Mouse (Mus musculus) c-Kit-positive CD71-negative TER-119-negative erythroid progenitor cells, embryonic 14.5 days (primary cell): Measurements from ENCODE around the gene Ppp1r21.

ENCODE experiments used
- DNase-seq: peaks from one replicate; pipeline ENCODE4 v3.0.0-alpha.2; 2013; ENCODE audit warnings: low read depth

Gene Ppp1r21

DNA sequence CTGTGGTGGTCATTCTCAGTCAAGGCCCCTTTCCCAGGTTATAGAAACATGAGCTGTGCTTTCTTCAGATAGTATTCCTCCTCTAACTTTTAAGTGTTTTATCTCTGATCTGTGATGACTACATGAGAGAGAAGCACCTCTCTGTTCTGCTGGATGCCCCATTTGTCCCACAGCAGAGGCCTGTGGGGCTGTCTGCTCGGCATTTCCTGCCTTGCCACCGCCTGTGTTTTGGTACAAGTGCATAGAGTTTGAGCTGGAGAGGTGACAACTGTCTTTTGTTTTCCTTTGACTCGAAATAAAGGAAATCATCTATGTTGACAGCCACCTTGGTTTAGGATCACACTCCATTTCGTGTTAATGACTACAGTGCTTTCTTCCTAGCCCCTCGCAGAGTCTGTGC, 44.9 kb downstream of the Ppp1r21 start:
- DNase-seq, result no peak

DNA sequence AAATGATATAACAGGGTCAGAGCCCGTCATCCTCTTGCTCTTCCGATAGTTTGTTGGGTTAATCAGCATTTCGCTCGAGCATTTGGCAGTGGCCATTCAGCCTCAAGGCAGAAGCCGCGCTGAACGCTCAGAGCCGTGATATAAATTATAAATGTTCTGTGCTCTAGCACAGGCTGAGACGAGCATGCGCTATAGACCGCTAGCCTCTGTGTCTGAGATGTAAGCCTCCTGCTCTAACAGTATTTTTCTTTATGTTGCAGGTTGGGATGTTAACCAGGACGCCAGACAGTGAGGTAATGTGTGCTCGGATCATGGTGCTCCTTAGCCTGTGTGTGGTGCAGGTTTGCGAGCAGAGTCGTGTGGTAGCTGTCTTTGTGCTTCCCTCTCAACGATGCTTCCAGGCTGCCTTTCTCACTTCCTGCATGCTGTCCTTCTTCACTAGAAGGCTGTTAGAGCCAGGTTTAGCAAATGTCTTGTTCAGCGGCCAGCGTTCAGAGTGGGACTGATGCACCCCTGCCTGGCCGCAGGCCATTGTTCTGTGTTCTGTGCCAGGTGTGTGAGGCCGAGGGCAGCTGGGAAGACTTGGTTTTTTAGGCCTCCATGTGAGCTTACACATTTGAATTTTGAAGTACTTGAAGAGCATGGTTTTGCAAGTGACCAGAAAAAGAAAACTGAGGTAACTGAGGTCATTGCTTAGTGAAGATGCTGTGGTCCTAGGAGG, 48.8 kb downstream of the Ppp1r21 start:
- DNase-seq, result no peak

DNA sequence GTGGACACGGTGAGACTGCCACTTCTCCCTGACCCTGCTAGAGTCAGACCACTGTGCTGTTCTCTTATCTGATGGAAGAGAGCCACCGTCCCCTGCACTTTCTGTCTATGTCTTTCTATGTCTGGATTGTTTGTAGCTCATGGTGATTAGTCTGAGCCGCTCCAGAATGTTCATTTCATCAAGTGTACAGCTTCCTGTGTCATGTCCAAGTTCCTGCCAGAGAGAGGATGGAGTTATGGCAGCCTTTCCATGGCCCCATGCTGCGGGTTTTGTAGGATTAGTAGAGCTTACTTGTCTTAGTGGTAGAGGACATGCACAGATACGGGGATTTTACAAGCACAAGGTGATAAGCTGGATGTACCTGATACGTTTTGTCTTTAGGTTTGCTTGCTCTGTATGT, 50.6 kb downstream of the Ppp1r21 start:
- no peak for DNase-seq

DNA sequence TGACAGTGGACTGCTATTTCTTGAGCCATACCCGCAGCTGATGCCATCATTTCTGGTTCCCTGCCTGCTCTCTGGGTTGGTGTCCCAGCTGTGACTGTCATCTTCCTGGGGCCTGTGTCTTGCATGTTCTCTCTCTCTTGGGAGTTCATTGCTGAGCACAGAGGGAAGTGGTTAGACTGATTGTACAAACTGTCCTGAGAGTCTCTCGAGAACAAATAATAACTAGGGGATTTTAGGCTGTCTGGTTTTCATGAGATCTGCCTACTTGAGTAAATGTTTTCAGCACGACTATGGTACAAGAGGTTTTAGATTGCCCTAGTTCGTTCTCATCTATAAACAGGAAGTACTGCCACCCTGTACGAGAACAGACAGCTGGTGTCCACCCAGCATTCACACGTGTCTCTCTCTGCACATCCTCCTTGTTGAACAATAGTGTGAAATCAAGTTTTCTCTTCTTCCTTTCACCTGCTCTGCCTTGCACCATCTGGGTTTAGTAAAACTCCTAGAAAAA, 51.6 kb downstream of the Ppp1r21 start:
- no peak for DNase-seq

DNA sequence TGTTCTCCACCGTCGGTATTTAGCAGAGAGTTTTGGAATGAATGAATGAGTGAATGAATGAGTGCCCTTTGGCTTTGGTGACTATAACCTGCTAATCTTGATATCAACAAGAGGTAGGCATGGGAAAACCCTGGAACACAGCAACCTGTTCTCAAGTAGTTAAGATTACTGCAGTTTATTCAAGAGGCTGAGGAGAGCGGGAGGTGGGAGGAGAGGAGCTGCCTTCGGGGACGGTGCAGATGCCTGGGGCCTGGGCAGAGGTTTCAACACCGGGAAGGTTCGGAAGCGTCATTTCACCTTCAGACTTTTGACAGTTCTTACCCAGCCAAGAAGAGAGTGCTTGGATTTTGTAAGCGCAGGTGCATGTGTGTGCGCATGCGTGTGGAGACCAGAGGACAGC, 53.1 kb downstream of the Ppp1r21 start:
- no peak for DNase-seq

DNA sequence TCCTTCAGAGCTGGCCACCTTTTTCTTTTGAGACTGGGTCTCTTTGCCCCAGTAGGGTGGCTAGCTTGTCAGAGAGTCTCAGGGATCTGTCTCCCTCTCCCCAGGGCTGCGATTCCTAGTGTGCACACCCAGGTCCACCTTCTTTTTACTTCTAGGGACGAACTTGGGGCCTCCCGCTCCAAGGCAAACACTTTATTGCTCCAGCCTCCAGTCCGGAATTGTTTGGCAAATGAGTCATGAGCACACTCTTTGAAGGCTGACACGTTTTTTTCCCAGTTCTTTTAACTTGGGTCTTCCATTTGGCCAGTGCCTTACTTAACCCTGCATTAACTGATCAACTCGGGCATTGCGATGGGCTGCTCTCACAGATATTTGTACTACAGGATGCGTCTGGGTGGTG, 53.5 kb downstream of the Ppp1r21 start:
- DNase-seq, result no peak

DNA sequence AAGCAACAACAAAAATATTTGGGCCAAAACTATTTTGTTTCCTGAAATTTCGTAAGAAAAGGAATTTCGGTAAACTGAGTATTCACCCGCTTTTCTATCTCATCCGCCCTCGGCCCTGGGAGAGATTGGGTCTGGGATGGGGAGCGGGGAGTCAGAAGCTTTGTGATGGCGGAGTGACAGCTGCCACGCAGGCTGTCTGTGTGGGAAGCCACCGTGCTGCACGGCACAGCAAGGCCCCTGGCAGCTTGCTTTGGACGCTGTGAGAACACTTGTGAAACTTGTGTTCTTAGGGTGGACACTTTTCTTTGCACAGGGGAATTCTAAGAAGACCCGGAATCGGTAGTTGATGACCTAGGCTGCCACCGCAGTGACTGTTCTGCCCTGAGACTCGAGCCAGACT, 57.5 kb downstream of the Ppp1r21 start:
- no peak for DNase-seq

DNA sequence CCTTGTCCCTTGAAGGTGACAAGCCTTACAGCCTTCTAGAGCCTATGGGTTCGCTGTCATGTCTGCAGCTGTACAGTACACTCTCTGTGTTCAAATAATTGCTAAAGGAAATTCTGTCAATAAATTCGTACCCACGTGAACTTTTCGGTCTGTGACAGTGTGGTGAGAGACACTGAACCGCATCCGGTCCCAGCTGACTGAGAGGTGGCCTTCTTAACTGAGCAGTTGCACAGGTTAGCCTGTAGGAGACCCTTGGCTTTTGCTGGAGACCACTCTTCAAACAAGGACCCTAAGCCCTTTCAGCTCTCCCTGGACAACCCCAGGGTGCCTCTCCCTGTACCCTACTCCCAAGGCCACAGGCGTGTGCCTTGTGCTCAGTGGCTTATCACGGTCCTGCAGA, 58.3 kb downstream of the Ppp1r21 start:
- no peak for DNase-seq

DNA sequence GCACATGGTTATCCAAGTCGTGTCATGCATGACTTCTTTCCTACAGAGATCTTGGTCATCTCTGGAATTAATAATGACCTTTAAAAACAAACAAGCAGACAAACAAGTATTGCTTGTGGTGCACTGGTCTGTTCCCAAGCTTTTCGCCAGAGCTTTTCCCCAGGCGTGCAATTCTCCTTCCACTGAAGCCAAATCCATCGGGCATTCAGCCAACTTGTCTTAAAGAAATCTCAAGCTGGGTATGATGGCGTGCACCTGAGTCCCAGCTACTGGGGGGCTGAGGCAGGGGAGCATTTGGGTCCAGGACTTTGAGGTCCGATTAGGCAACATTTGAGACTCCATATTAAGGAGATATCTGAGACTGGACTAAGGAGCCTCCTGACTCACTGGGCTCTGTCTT, 60.3 kb downstream of the Ppp1r21 start:
- no peak for DNase-seq

DNA sequence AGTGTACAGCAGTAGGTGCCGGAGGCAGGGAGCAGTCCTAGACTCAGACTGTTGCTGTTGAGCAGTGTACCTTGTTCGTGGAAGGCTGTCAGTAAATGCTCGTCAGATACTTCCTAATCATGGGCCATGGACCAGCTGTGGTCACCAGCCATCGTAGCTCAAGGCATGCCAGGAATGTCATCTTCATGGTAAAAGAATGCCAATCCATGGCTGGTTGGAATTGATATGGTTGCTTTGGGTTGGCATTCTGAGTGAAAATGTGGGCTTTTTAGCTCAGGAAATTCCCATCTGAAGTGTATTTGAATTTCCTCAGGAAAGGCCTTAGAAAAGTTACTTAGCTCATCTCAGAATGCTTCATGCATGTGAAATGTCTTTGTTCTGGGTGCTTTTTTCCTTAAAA, 65.2 kb downstream of the Ppp1r21 start:
- DNase-seq, result no peak

DNA sequence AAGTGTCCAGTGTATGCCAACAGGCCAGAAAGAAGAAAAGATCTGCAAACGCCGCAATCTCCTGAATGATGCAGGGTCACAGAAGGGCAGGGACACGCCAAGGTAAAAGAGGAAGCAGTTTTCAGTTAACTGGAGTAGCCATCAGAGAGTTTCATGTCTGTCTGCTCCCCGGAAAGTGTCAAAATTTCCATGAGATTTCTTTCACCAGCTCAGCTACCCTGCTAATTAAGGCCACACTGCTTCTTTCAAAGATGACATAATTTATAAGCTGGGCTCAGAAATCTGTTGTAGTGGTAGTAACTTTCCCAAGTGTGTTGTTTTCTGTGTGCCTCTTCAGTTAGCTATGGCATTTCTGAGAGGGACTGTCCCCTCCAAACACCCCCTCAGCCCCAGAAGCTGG, 66.2 kb downstream of the Ppp1r21 start:
- DNase-seq, result no peak

DNA sequence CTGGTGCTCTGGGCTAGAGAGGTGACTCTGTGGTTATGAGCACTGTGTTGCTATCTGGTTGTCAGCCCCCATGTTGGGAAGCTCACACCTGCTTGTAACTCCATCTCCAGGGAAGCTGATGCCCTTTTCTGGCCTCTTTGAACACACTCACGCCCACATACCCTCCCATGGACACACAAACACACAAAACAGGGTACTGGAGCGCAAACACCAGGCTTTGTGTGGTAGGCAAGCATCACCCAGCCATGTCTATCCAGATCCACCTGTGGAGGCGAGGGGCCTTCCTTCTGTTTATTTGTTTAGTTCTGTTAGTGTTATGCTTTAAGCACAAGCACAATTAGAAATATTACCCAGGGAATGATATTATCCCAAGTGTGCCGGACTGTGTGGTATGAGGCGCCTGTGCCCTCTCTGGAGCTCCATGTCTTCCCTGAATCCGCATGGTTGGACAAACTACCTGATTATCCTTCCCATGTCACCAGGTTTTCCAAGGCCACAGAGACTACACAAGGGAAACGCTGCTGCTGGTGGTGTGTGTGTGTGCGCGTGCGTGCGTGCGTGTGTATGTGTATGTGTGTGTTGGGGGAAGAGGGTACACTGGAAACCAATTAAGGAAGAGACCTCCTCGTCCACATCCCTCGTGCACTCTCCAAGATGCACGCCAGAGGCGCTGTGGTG, 66.8 kb downstream of the Ppp1r21 start:
- peak; percentile 53 for DNase-seq

DNA sequence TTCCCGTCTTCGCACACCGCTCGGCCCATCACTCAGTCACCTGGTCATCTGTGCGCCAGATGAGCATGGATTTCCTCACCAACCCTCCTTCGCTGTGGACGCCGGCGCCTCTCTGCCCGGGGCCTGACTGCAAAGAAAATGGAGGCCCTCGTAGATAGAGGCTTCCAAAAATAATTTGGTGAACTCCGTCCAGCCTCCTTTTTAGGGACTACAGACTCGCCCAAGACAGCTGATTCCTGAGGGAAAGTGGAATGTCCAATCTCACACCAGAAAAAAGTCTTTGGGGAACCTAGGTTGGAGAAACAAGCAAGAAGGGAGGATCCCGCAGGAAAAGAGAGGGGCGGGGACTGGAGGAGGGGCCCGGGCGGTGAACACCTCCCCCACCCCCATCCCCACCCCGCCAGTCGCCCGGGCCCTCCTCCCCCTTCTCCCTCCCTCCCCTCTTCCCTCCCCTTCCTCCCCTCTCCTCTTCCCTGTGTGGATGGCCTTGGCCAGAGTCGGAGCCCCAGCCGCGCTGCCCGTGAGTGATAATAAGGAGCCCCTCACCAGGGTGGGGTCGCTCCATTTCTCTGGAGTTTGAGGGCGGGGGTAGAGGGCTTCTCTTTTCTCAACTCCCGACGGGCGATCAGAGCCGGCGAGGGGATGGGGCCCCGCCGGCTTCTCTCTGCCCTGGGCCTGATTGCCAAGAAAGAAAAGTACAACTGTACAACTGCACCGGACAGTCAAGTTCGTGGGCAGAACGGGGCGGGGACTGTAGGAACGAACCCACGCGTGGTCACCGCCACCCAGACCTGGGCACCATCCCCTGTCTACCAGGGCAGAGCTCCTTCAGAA, 67.5 kb downstream of the Ppp1r21 start, which contains the start of gene Ston1:
Gene Ston1, plus strand, starts transcription at position 463 of the 834 bp plus-strand sequence.
- no peak for DNase-seq

DNA sequence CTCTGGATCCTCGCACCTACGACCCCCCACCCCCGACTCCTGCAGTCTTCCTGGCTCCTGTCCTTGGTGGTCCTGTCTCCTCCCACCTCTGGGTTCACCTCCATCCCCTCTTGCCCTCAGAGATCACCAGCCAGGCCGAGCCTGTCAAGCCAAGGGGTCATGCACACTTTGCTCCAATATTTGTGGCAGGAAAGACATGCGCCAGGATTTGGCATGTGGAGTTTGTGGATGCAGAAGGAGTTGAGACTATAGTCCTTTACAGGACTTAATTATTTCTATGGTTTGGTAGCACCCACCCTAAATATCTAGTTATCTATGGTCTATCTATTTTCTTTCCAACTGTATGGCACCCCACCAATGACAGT, 68.1 kb downstream of the Ppp1r21 start:
- no peak for DNase-seq

DNA sequence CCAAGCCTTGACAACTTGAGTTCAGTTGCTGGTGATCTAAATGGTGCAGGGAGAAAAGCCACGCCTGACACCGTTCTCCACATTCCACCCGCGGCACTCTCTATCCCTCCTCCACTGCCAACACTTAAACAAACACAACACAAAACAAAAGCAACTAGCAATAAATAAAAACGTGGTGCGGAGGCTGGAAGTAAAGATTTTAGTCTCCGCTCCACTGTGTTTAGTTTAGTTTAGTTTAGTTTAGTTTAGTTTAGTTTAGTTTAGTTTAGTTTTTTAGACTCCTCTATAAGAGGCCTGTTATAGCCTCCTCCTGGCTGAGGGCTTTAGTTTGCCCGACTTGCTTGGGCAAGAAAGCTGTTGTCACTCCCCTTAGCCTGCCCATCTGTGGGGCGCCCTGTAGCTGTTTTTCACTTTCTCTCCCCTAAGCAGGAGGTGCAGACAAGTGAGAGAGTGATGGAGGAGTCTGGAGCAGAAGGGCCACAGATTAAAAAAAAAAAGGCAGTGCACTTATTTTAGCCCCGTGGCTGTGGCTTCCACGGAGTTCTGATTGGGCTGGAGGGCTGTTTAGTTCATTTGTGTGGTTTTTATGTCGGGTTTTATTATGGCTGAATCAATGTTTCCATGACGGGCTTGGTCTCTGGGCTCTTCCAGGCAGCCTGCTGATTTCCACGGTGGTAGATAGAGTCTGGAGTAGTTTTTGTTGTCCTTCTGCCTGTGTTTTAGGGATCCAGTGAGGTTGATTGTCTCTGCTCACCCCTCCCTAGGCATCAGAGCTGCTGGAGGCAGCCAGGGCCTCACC, 68.9 kb downstream of the Ppp1r21 start:
- DNase-seq, result no peak

DNA sequence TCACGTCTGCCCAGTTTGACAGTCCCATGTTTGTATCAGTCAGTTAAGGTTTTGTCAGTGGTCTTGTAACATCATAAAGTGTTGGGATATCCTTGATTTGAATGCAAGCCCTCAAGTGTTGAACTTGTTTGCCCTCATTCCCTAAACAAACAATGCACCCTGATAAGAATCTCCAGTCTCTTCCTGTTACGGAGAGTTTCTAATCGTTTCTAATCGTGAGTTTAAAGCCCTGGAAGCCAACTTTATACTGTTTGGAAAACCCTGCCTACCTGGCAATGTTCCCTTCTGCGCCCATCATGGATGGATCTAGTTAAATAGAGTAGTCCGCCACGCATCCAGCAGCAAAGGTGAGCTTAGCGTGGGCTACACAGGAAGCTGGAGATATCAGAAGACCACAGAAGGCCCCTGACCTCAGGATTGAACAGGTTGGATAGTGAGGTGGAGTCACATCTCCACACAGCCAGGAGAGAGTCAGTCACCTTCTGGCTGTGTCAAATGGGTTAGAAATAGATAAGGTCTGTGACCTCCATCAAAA, 70.6 kb downstream of the Ppp1r21 start:
- no peak for DNase-seq

DNA sequence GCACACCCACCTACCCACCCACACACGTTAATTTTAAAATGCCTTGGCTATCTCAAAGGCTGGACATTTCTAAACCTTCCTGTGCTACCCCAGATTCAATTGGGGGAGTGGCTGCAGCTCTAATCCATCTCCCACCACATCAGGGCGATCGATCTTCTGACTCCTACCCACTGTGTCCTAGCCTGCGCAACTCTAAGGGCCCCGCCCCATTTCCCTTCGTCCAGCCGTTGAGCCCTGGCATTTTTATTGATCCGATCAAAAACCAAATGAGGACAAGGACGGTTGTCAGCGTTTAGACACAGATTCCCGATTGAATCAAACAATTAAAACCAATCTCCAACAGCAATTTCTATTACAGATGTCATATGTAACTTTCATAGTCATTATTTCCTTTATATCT, 74.0 kb downstream of the Ppp1r21 start:
- no peak for DNase-seq

DNA sequence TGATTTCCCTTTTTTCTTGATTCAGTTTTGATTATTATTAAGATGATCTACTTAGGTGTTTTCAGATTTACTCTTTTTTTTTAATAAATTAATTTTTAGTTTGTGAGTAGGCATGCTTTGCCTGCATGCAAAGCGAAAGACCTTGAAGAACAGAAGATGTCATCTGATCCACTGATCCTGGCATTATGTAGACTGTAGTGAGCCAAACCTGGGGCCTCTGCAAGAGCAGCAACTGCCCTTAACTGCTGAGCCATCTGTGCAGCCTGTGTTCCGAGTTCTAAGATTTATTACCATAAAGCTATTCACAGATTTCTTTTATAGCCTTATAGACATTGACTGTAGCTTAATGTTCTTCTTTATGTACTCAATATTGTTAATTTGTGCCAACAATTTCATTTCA, 76.1 kb downstream of the Ppp1r21 start:
- no peak for DNase-seq

DNA sequence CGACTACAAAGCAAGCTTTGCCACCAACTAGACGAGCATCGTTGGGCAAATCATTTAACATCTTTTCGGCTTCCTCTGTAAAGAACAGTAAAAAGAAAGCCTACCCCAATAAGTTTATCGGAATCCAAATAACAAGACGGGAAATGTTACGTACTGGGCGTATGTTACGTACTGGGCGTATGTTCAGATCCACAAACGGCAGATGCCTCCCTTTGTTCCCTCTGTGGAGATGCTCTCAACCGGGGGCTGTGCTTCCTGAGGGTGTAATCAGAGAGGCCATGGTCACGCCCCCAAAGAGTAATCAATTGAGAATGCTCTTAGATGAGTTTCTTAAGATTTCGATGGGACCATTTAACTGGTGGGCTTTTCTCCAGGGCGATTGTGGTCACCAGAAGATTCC, 79.4 kb downstream of the Ppp1r21 start:
- no peak for DNase-seq

DNA sequence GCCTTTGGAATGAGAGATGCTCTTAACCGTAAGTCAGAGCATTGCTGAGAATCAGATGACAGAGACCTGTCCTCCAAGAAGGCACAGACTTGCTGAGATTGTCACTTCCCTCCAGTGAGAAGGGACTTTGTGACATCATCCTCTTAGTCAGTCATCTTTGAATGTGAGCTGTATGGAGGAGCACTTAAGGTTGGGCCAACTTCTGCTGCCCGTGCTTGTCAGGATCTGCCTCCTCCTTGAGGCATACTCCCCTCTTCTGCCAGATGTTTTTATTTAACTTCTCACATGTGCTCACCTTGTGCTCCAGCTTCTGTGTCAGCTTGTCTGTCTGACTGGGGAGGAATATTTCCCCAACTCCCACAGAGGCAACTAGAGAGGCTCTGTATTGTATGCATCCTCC, 81.1 kb downstream of the Ppp1r21 start:
- no peak for DNase-seq

DNA sequence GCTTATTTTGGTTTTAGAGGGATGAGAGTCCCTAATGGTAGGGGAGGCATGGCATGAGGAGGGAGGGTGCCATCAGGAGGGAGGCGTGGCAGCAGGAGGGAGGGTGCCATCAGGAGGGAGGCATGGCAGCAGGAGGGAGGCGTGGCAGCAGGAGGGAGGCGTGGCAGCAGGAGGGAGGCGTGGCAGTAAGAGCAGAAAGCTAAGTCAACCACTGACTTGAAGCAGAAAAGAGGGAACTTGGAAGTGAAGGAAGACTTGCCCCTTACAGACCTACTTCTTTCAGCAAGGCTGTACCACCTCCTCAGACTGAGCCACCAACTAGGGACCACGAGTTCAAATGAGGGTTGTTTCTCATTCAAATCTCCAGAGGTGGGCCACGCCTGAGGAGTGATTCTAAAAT, 83.3 kb downstream of the Ppp1r21 start:
- DNase-seq, result no peak

DNA sequence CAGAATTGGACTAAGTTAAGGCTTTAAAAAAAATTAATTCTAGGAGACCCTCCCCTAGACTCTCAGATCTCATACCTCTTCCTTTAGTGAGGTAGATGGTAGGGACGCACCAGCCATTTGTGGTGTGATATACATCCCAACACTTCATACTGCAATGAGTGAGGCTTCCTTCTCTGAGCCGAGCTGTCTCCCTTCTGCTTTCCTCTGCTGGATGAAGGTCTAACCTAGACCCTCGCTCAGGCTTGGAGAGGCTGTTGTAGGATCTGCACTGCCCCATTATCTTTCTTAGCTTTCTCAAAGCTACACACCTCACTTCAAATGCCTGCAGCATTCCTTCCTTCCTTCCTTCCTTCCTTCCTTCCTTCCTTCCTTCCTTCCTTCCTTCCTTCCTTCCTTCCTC, 83.8 kb downstream of the Ppp1r21 start:
- no peak for DNase-seq
